Mouse (Mus musculus) embryonic facial prominence, embryonic 15.5 days (tissue): ENCODE data around the gene Galk1. TPM values are rescaled to one million over a fixed set of nuclear protein-coding genes. Genes with fewer than 3 reads are reported as not detected.
"Not testable (repeated sequence)": the region's sequence is repeated elsewhere in the genome, so short reads cannot be mapped to it uniquely, and the experiment has no call there.

Experiments
- ATAC-seq: fragments of 200-750 bp; cut with Nextera tagmentation; 2 replicates; pipeline ENCODE4 v1.8.0; 2017; ENCODE audit warnings: low read depth, moderate TSS enrichment; ENCODE audit not compliant: insufficient number of reproducible peaks, low FRiP score, low TSS enrichment
- H3K27ac ChIP-seq: fragments of 300-500 bp; sonication (generic); replicated peaks from 2 replicates; pipeline ENCODE4 v1.5.1; 2015; ENCODE audit warnings: mild to moderate bottlenecking, inconsistent platforms
- H3K27me3 ChIP-seq: fragments of 300-500 bp; sonication (generic); 2 replicates; pipeline ENCODE4 v1.6.1; 2015; ENCODE audit warnings: inconsistent platforms
- H3K36me3 ChIP-seq: fragments of 300-500 bp; sonication (generic); 2 replicates; pipeline ENCODE4 v1.6.1; 2015; ENCODE audit warnings: mild to moderate bottlenecking, inconsistent platforms
- H3K4me1 ChIP-seq: fragments of 300-500 bp; sonication (generic); 2 replicates; pipeline ENCODE4 v1.6.1; 2015; ENCODE audit warnings: inconsistent platforms
- H3K4me2 ChIP-seq: fragments of 300-500 bp; sonication (generic); replicated peaks from 2 replicates; pipeline ENCODE4 v1.6.1; 2015; ENCODE audit warnings: mild to moderate bottlenecking, inconsistent platforms
- H3K4me3 ChIP-seq: fragments of 300-500 bp; sonication (generic); replicated peaks from 2 replicates; pipeline ENCODE4 v1.5.1; 2015; ENCODE audit warnings: mild to moderate bottlenecking, inconsistent platforms
- H3K9ac ChIP-seq: fragments of 300-500 bp; sonication (generic); 2 replicates; pipeline ENCODE4 v1.6.1; 2015; ENCODE audit warnings: inconsistent platforms
- H3K9me3 ChIP-seq: fragments of 300-500 bp; sonication (generic); replicated peaks from 2 replicates; pipeline ENCODE4 v1.6.1; 2016; ENCODE audit warnings: inconsistent platforms
- WGBS: fragments of 180-500 bp; shearing (Covaris S2); methylation state at CpG from one replicate; pipeline ENCODE4 v1.1.7; 2015; 5-methylcytosine and 5-hydroxymethylcytosine counted together
- polyA plus RNA-seq: library from polyadenylated mRNA; unstranded; fragments of >200 nt; fragmentation: Nextera tagmentation; extraction: Ambion mirVana; gene quantifications from 2 replicates; pipeline ENCODE4 v1.2.1, GENCODE M21; 2015

Galk1 gene
- polyA plus RNA-seq, 1 experiment from 2014 or later, result 173 TPM

GRCm38 (mm10) chr11:116020519-116020922, 8.0 kb upstream of the Galk1 start:
- no peak for ATAC-seq
- no peaks in the 10 kb centered on the region for H3K9me3 ChIP-seq
- H3K9ac ChIP-seq, result no peak overlapping the region
- H3K4me1 ChIP-seq, result peaks cover 2% of the 10 kb centered on the region; the same call in 1 of the 2 replicates
- no peaks in the 10 kb centered on the region for H3K27me3 ChIP-seq
- 50% methylated on average over 1 of the region's 1 CpGs for WGBS
- 0 out of 2 replicates have a peak overlapping the region, but pooled peaks have one; percentile 63 for H3K27ac ChIP-seq
- H3K4me2 ChIP-seq, result no peak overlapping the region
- peaks cover 17% of the 10 kb centered on the region for H3K36me3 ChIP-seq
- no peak overlapping the region for H3K4me3 ChIP-seq

- H3K4me3 ChIP-seq, result no peak overlapping the region
- H3K9ac ChIP-seq, result no peak overlapping the region
- ATAC-seq, result no peak
- WGBS, result 79% methylated on average over 2 of the region's 2 CpGs
- H3K4me1 ChIP-seq, result peaks cover under 1% of the 10 kb centered on the region; the same call in 1 of the 2 replicates
- no peaks in the 10 kb centered on the region for H3K9me3 ChIP-seq
- no peaks in the 10 kb centered on the region for H3K27me3 ChIP-seq
- peak overlapping the region; percentile 63; the same call in 1 of the 2 replicates for H3K27ac ChIP-seq
- no peak overlapping the region for H3K4me2 ChIP-seq
- peaks cover 17% of the 10 kb centered on the region for H3K36me3 ChIP-seq
Observed at GRCm38 (mm10) chr11:116019976-116020411, 7.5 kb upstream of the Galk1 start.

- no peak overlapping the region for H3K4me3 ChIP-seq
- no peak overlapping the region for H3K27ac ChIP-seq
- H3K9me3 ChIP-seq, result no peaks in the 10 kb centered on the region
- H3K36me3 ChIP-seq, result peaks cover 17% of the 10 kb centered on the region
- H3K4me1 ChIP-seq, result no peaks in the 10 kb centered on the region; the same call in 1 of the 2 replicates
- 53% methylated on average over 1 of the region's 1 CpGs for WGBS
- no peak for ATAC-seq
- no peak overlapping the region for H3K9ac ChIP-seq
- H3K27me3 ChIP-seq, result no peaks in the 10 kb centered on the region
- no peak overlapping the region for H3K4me2 ChIP-seq
Observed at GRCm38 (mm10) chr11:116019360-116019791, 6.9 kb upstream of the Galk1 start.

- not testable (repeated sequence) for H3K4me1 ChIP-seq, H3K27me3 ChIP-seq, ATAC-seq, H3K4me3 ChIP-seq, H3K9me3 ChIP-seq, H3K4me2 ChIP-seq, H3K9ac ChIP-seq, H3K27ac ChIP-seq
- WGBS, result 89% methylated on average over 4 of the region's 4 CpGs
- H3K36me3 ChIP-seq, result peaks cover 17% of the 10 kb centered on the region
Observed at GRCm38 (mm10) chr11:116018867-116019266, 6.3 kb upstream of the Galk1 start.

GRCm38 (mm10) chr11:116018106-116018505, 5.6 kb upstream of the Galk1 start:
- 31% methylated on average over 6 of the region's 6 CpGs for WGBS
- Histone ChIP-seq H3K27me3 (no peaks in the 10 kb centered on the region), H3K4me2 (no peak overlapping the region), H3K4me3 (no peak overlapping the region), H3K4me1 (peaks cover under 1% of the 10 kb centered on the region), H3K9ac (no peak overlapping the region), H3K36me3 (peaks cover 17% of the 10 kb centered on the region), H3K9me3 (no peaks in the 10 kb centered on the region), H3K27ac (no peak overlapping the region)
- no peak for ATAC-seq

GRCm38 (mm10) chr11:116014821-116015220, 2.3 kb upstream of the Galk1 start:
- Histone ChIP-seq H3K4me1 (peaks cover 20% of the 10 kb centered on the region), H3K4me3 (no peak overlapping the region), H3K4me2 (no peak overlapping the region), H3K36me3 (peaks cover 4% of the 10 kb centered on the region), H3K9me3 (no peaks in the 10 kb centered on the region), H3K27ac (no peak overlapping the region), H3K9ac (no peak overlapping the region), H3K27me3 (no peaks in the 10 kb centered on the region)
- ATAC-seq, result no peak
- WGBS, result 59% methylated on average over 8 of the region's 8 CpGs

GRCm38 (mm10) chr11:116011529-116012261, 824 bp downstream of the Galk1 start:
- Histone ChIP-seq H3K4me2 (peak overlapping the region; percentile 62), H3K27me3 (no peaks in the 10 kb centered on the region), H3K4me3 (peak overlapping the region; percentile 60), H3K4me1 (peaks cover 33% of the 10 kb centered on the region), H3K27ac (peak overlapping the region; percentile 94), H3K9me3 (no peaks in the 10 kb centered on the region), H3K36me3 (peaks cover 35% of the 10 kb centered on the region), H3K9ac (peak overlapping the region; percentile 74)
- no peak for ATAC-seq
- WGBS, result 10% methylated on average over 14 of the region's 14 CpGs

GRCm38 (mm10) chr11:116010948-116011347, 1.6 kb downstream of the Galk1 start:
- no peak overlapping the region for H3K4me3 ChIP-seq
- H3K36me3 ChIP-seq, result peaks cover 37% of the 10 kb centered on the region
- H3K9me3 ChIP-seq, result no peaks in the 10 kb centered on the region
- no peak for ATAC-seq
- no peaks in the 10 kb centered on the region for H3K27me3 ChIP-seq
- peak overlapping the region; percentile 94; the same call in 1 of the 2 replicates for H3K27ac ChIP-seq
- H3K9ac ChIP-seq, result no peak overlapping the region
- H3K4me2 ChIP-seq, result peak overlapping the region; percentile 62; the same call in 1 of the 2 replicates
- WGBS, result 79% methylated on average over 5 of the region's 5 CpGs
- peaks cover 40% of the 10 kb centered on the region for H3K4me1 ChIP-seq

GRCm38 (mm10) chr11:116010146-116010545, 2.4 kb downstream of the Galk1 start:
- H3K36me3 ChIP-seq, result peaks cover 37% of the 10 kb centered on the region
- no peak overlapping the region for H3K4me3 ChIP-seq
- H3K9me3 ChIP-seq, result no peaks in the 10 kb centered on the region
- peaks cover 48% of the 10 kb centered on the region for H3K4me1 ChIP-seq
- no peak overlapping the region for H3K9ac ChIP-seq
- H3K27me3 ChIP-seq, result no peaks in the 10 kb centered on the region
- WGBS, result 88% methylated on average over 8 of the region's 8 CpGs
- no peak overlapping the region for H3K4me2 ChIP-seq
- no peak for ATAC-seq
- H3K27ac ChIP-seq, result no peak overlapping the region

- 95% methylated on average over 11 of the region's 11 CpGs for WGBS
- H3K27ac ChIP-seq, result no peak overlapping the region
Observed at GRCm38 (mm10) chr11:116009661-116010060, 2.9 kb downstream of the Galk1 start.

GRCm38 (mm10) chr11:116008832-116009375, 3.6 kb downstream of the Galk1 start:
- Histone ChIP-seq H3K27ac (no peak overlapping the region), H3K4me2 (no peak overlapping the region), H3K9ac (no peak overlapping the region), H3K4me3 (no peak overlapping the region), H3K27me3 (no peaks in the 10 kb centered on the region), H3K9me3 (no peaks in the 10 kb centered on the region), H3K36me3 (peaks cover 37% of the 10 kb centered on the region), H3K4me1 (peaks cover 61% of the 10 kb centered on the region)
- no peak for ATAC-seq
- WGBS, result 86% methylated on average over 13 of the region's 13 CpGs

More at GRCm38 (mm10) chr11:116009661-116010060, 2.9 kb downstream of the Galk1 start:
- Histone ChIP-seq H3K36me3 (peaks cover 37% of the 10 kb centered on the region), H3K27me3 (no peaks in the 10 kb centered on the region), H3K4me1 (peaks cover 53% of the 10 kb centered on the region), H3K4me2 (no peak overlapping the region), H3K9ac (no peak overlapping the region), H3K4me3 (no peak overlapping the region), H3K9me3 (no peaks in the 10 kb centered on the region)
- no peak for ATAC-seq
